Mouse (Mus musculus) neutrophil, adult 5-6 weeks (primary cell): ENCODE results near the gene Sgk2. TPM values are rescaled to one million over a fixed set of nuclear protein-coding genes. Genes with fewer than 3 reads are reported as not detected.
A peak's percentile ranks its signal among the peaks of the same experiment; 100 is the strongest.

Experiments used
- ATAC-seq: fragments of 151-379, 151-347 bp; 2 replicates; pipeline ENCODE4 v1.8.0; 2017; ENCODE audit warnings: mild to moderate bottlenecking, moderate TSS enrichment; ENCODE audit not compliant: insufficient number of reproducible peaks, poor library complexity, low FRiP score, severe bottlenecking; ENCODE audit errors: extremely low read depth
- total RNA-seq: library from RNA; stranded (forward); fragments of 200-1000 nt; gene quantifications from 2 replicates; pipeline ENCODE4 v1.2.3, GENCODE M21; 2017

The Sgk2 gene
- not detected in 2 replicates for total RNA-seq

DNA sequence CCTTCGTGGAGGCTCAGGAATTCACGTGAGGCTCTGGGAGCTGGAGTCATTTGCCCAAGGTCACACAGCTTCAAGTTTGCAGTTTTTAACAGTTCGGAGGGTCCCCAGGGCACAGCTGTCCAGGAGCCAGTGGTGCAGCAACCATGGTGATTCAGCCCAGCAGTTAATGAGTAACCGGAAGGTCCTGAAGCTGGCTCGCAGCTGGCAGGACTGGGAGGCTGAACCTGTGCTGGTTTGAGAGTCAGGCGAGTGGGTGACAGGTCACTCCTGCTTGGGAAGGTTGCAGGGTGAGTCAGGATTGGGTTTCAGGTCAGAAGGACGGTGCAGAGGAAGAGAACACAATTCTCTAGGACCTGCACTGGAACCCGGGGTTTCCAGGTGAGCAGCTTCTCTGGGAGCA lies at the start of gene Sgk2:
Sgk2 (plus strand) TSS at position 113 of the 400 bp plus-strand sequence.
- ATAC-seq, result no peak

DNA sequence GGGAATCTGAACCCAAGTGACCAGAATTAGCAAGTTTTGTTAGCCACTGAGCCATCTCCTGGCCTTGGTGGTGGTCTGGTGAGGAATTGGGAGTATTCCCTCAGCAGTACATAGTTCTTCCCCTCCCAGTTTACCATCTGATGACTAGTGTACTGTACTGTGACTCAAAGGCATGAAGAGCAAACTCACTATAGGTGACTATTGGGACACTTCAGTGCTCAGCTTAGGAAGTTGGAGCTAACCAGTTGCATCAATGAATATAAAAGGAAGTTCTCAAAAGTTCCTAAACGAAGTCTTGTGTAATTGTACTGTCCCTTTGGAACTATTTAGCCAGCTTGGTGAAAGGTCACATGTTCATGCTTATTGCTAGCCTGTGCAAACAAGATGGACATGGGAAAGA lies 47.6 kb upstream of the Sgk2 start:
- ATAC-seq, result no peak

DNA sequence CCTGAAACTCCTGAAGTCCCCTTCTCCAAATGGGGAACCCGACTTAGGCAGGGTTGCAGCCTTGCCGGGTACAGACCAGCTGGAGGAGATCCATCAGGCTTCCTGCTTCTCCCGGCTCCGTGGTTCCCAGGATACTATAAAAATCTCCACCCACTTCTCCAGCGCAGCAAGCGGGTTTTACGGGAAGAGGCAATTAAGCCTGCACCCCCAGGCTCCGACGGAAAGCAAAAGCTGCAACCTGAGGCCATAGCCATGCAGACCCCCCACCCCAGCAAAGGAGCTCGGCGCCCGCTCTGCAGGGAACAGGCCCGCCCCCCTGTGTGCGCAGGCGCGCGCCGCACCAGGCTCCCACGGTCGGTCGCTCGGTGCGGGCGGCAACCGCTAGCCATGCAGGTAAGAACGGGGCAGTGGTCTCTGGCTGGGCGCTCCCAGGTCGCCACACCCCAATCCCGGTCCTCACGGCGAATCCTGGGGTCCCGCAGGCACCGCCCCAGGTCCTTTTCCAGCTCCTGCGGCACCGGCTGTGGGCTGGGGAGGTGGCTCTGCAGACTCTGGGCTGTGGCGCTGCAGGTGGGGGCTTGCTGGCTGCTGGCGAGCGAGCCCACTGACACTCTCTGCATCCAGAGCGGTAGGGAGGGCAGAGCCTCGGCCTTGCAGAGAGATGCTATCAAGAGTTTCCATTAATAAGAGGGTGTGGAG lies 43.8 kb upstream of the Sgk2 start, which contains the start of gene L3mbtl1:
L3mbtl1 (plus strand) TSS at position 325 of the 699 bp plus-strand sequence.
- no peak for ATAC-seq

DNA sequence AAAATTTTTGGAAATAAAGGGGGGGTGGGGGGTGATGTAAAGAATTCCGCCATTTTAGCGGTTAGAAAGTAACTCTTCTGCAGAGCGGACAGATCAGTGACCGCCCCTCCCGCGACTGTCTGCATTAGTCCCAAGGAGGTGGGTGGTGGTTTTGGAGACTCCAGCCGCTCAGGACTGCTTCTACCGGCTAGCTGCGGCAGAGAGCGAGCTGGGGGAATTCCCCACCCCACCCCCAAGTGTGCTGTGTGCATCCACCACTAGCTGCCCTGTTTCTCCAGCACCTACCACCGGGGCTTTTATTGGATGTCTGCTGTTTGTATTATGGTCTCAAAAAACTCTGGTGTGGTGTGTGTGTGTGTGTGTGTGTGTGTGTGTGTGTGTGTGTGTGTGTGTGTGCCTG lies 43.2 kb upstream of the Sgk2 start:
- no peak for ATAC-seq

GRCm38 (mm10) chr2:162946964-162947363 lies 40.2 kb upstream of the Sgk2 start:
- no peak for ATAC-seq

- ATAC-seq, result no peak
Measured at GRCm38 (mm10) chr2:162947736-162948135, 39.4 kb upstream of the Sgk2 start.

GRCm38 (mm10) chr2:162948221-162948620 lies 38.9 kb upstream of the Sgk2 start:
- ATAC-seq, result no peak; the same call in 1 of the 2 replicates

- ATAC-seq, result no peak
Measured at GRCm38 (mm10) chr2:162950776-162951175, 36.4 kb upstream of the Sgk2 start.

- no peak for ATAC-seq
Measured at GRCm38 (mm10) chr2:162956843-162957242, 30.3 kb upstream of the Sgk2 start.

GRCm38 (mm10) chr2:162961321-162961720 lies 25.8 kb upstream of the Sgk2 start:
- no peak for ATAC-seq

DNA sequence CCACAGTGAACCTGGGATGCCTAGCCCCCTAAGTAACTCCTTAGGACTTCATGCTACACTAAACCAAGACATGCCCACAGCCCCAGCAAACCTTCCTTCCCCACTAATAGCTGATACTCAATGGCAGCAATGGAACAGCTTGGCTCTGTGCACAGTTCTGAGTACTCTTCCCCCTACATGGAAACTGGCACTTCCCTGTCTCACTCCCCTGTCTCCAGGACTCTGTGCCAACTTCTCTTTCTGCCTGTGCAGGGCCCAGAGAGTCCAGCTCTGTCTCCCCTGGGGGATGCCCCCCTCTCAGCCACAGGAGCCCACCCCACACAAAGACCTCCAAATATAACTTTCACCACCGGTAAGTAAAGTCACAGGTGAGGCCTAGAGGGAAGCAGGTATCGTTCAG lies 20.4 kb upstream of the Sgk2 start:
- ATAC-seq, result no peak

DNA sequence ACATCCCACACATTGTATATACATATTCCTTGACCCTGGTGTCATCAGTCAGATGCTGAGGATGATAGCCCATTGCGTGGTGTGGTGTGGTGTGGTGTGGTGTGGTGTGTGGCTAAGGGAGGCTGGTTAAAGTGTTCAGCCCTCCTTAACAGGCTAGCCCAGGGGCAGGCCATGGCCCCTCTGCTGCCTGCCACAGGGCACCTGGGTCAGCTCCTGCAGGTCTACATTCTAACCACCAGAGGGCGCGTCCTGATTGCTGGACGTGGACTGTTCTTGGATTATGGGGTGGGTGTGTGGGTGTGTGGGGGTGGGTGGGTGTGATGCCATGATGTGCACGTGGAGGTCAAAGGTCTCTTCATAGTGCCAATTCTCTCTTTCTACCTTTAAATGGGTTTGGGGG lies 18.8 kb upstream of the Sgk2 start:
- peak; percentile 45; the same call in 1 of the 2 replicates for ATAC-seq

- no peak for ATAC-seq
Measured at GRCm38 (mm10) chr2:162969101-162969500, 18.0 kb upstream of the Sgk2 start.

DNA sequence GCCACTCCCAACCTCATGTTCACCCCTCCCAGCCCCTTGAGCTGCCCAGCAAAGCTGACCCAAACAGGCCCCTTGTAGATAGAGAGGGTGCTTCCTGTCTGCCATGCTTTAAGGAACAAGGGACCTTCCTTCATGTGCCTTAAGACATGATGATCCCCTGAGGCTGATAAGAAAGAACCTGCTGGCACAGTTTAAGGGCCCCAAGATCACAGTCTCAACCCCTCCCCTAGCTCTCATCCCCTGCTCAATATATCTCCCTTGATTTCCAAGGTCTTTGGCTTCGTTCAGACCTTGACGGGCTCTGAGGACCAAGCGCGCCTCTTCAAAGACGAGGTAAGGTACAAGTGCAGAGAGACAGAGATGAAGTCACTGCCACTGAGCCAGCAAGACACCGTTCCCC lies 16.2 kb upstream of the Sgk2 start:
- ATAC-seq, result no peak

DNA sequence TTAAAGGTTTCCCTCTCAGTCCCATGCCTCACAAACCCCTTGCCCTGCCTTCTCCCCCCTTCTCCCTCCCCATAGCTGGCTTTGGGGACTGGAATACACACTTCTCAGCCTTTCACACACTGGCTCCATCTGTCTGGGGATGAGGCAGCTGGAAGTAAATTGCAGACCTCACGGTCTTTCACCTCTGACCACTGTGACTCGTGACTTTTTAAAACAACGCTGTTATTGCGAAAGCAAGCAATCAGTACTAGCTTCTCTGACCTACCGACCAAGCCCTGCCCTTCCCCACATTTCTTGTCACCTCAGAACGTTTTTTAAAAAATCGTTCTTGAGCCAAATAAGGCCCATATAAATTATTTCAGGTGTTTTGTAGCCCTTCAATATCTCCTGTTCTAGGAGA lies 14.4 kb upstream of the Sgk2 start:
- ATAC-seq, result no peak

- no peak for ATAC-seq
Measured at GRCm38 (mm10) chr2:162973206-162973605, 13.9 kb upstream of the Sgk2 start.

DNA sequence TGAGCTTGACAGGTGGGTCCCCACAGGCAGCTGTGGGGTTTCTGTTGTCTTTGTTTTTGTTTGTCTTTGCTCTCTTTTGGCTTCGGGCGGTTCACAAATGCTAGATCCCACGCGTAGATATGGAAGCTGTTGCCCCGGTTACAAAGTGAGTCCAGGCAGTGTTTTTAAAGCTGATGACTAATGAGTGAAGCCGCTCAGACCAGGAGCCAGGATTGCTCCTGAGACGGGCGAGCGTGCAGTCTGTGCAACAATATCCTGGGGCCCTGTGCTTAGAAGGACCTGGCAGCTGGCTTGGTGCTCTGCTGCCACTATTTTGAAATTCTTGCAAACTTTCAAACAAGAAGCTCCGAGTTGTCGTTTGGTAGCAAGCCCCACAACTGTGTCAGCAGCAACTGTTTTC lies 13.5 kb upstream of the Sgk2 start:
- ATAC-seq, result no peak

DNA sequence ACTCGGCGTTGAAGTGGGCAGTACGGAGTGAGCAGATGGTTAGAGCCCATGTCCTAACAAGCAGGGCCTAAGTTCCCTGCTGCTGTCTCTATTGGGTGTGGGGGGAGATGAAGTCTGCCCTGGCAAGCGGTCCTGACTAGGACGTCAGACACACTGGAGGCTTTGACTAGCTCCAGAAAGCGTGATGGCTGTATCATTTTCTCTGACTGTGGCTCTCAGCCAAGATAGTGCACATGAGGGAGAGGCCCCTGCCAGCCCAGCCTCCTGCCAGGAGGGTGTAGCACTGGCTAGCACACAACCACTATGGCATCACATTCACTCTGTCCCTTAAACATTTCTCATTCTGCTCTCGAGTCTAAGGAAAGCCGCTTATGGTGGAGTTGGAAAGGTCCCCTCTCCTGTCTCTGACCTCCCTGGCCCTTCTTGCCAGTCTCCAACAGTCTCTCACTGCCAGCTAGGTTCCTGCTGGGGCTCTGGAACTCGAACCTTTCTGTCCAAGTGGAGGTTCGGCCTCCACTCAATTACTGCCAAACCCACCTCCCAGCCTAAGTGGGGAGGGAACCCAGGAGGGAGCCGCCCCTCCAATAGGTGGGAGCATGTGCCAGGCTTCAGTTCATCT lies 11.9 kb upstream of the Sgk2 start:
- no peak for ATAC-seq

DNA sequence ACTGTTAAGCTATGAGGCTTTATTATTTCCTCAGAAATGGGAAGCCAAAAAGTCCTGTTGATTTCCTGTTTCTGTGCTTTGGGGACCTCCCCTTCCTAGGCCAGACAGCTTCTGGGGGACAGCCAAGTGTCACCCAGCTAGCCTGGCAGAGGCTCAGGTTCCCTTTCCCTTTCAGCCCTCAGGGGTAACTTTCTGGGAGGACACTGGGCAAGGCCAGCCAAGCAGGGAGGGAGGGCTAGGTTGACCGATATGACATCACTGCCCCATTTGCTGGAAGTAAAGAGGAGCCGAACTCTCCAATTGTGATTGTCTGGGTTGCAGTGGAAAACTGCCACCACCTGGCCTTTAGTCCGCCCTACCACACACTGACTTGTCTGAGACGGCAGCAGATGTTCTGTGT lies 11.1 kb upstream of the Sgk2 start:
- no peak for ATAC-seq

GRCm38 (mm10) chr2:162984381-162984780 lies 2.7 kb upstream of the Sgk2 start:
- ATAC-seq, result no peak

DNA sequence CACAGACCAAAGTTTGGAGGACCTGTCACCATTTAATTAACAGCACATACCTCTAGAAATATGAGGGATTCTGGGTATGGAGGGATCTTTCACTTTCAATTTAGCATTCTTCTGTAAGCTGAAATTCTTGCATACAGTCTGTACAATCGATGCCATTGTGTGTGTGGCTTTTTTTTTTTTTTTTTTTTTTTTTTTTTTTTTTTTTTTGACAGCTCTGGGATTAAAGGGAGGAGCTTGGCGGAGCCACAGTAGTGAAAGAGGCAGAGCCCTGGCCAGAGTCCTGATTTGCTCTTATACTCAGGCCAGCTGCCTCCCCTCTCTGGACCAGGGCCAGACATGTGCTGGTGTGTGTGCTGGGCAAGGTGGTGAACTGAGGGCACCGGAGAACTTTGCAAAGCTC lies 1.2 kb upstream of the Sgk2 start:
- no peak for ATAC-seq
